Mouse (Mus musculus) hindlimb bud, embryonic 11.5 days (tissue): ENCODE measurements around the gene Dppa3.

Source experiments
- DNase-seq: peaks from one replicate; pipeline ENCODE4 v3.0.0-alpha.2; 2012; ENCODE audit warnings: low read depth, low spot score; ENCODE audit errors: extremely low spot score

Dppa3 gene

GRCm38 (mm10) chr6:122665866-122666265 is 39.7 kb downstream of the Dppa3 start:
- DNase-seq, result no peak

GRCm38 (mm10) chr6:122667715-122668114 is 41.5 kb downstream of the Dppa3 start:
- no peak for DNase-seq

- no peak for DNase-seq
Observed at GRCm38 (mm10) chr6:122668823-122669222, 42.6 kb downstream of the Dppa3 start.

- peak; percentile 99 for DNase-seq
Observed at GRCm38 (mm10) chr6:122669406-122670200, 43.4 kb downstream of the Dppa3 start.

- no peak for DNase-seq
Observed at GRCm38 (mm10) chr6:122670201-122670551, 44.0 kb downstream of the Dppa3 start.

GRCm38 (mm10) chr6:122670841-122671240 is 44.6 kb downstream of the Dppa3 start:
- no peak for DNase-seq

- DNase-seq, result no peak
Observed at GRCm38 (mm10) chr6:122672746-122673145, 46.5 kb downstream of the Dppa3 start.
